Mouse (Mus musculus): ENCODE measurements around the gene Rsrc1.
"Not testable (repeated sequence)": the region's sequence is repeated elsewhere in the genome, so short reads cannot be mapped to it uniquely, and the experiment has no call there.

Rsrc1 gene

DNA sequence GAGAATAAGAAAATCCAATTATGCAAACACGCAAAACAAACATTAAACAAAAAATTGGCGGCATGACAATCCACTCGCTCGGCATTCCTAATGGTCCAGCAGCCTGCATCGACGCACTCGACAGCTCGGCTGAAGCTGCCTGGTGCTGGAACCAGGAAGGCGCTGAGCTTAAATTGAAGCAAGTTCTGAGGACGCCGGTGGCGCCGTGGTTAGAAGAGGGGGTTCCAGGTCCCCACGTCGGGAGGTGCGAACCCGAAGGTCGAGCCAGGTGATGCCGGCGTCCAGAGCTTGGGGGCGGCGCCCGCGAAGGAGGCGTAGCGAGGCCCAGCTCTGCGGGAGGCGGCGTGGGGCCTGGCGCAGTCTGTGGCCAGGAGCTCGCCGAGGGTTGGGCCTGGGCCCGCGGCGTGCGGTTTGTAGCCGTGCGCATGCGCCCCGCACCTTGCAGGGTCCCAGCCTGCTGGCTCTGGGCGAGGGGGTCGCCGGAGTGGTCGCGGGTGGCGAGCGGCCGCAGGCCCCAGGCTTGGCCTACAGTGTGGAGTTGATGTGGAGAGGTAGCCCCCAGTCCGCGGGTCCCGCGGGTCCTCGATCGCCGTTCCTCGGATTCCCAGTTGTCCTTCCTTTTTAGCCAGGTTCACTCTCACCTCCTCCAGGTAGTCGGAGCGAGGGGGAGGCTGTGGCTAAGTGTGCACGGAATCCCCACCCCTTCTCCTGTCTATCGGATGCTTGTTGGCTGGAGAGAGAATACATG is 4.5 kb downstream of the Rsrc1 start:
- DNase-seq = peak; percentile 96

DNA sequence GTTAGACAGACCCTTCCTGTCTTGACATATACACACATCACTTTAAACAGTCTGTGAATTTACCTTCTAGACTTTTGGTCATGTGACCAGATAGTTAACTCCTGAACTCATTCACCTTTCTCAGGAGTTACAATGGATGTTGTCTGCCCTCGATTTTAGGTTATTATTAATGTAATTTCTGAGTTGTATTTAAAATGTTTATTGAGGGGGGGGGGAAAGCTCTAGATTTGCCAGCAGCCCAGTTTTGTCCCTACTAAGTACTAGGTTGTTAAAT is 5.0 kb downstream of the Rsrc1 start:
- DNase-seq = no peak

DNA sequence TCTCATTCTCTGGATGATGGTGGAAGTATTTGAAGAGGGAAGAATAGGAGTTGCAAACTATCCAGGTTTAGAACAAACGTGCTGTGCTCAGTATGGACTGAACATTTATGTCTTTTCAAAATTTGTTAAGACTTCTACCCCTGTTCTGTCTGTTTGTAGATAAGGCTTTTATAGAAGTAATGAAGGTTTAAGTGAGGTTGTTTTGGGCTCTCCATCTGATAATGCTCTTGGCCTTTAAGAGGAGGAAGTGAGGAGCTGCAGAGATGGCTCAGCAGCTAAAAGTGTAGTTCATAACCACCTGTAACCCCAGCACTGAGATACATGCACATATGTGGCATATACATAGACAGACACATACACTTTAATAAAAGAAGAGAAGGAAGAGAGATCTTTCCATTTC is 15.6 kb downstream of the Rsrc1 start:
- DNase-seq = no peak

GRCm38 (mm10) chr3:67036387-67037062 is 55.3 kb downstream of the Rsrc1 start:
- DNase-seq = no peak

GRCm38 (mm10) chr3:67059755-67060154 is 78.6 kb downstream of the Rsrc1 start:
- DNase-seq = no peak

- DNase-seq = no peak
Measured at GRCm38 (mm10) chr3:67070575-67071488, 89.6 kb downstream of the Rsrc1 start.

DNA sequence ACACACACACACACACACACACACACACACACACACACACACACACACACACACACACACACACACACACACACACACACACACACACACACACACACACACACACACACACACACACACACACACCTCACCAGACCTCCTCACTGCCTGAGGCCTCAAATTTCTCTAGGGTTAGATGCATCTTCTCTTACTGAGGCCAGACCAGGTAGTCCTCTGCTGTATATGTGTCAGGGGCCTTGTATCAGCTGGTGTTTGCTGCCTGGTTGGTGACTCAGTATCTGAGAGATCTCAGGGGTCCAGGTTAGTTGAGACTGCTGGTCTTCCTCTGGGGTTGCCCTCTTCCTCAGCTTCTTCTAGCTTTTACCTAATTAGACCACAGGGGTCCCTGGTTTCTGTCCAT is 92.5 kb downstream of the Rsrc1 start:
- DNase-seq = not testable (repeated sequence)

DNA sequence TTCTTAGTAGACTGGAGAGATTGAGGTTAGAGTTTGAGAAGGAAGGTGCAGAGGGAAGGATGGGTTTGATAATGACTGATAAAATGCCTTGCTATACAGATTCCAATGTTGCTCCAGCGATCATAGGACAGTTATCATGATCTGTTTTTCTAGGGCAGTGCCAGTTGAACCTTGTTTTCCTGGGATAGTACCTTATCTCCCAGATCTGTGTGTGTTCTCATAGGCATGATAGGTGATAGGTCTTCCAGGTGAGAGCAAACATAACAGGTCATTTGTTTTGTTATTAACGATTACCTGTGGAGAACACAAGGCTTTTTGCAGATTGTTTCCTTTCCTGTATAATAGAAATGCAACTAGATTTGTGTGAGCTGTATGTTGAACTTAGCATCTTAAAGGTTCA is 94.3 kb downstream of the Rsrc1 start:
- DNase-seq = no peak

DNA sequence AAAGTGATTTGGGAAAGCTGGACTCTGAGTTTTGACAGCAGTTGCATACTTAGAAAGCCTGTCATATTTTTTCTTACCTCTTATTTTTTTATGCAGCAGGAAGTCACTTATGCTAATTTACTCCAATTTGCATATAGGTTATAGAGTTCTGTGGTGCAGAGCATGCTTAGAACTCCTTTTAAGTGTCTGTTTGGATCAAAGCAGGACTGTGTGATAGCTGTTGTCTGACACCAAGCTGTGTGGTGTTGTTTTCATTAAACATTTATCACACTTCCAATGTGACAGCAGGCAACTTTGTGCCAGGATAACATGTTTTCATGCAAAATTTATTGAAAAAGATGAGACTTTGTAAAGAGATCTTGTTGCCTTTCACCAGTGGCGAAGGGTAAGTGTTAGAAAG is 103.6 kb downstream of the Rsrc1 start:
- DNase-seq = no peak

DNA sequence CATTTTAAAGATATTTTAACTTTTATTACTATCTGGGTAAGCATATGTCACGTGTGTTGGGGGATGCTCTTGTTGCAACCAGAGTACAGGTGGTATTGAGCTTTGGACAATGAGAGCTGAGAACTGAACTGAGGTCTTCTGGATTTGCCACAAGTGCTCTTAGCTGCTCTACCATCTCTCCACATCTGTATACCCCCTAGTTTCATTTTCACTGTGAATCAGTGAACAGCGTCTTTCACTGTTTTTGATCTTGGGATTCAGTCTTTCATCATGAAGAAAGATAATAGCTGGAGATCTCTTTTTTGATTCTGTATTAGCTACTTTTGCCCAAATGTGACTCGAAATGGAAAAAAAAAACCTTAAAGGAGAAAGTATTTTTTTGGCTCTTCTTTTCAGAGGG is 127.2 kb downstream of the Rsrc1 start:
- DNase-seq = no peak

- DNase-seq = no peak
Measured at GRCm38 (mm10) chr3:67116317-67116716, 135.1 kb downstream of the Rsrc1 start.

GRCm38 (mm10) chr3:67132521-67132920 is 151.3 kb downstream of the Rsrc1 start:
- no peak for DNase-seq

DNA sequence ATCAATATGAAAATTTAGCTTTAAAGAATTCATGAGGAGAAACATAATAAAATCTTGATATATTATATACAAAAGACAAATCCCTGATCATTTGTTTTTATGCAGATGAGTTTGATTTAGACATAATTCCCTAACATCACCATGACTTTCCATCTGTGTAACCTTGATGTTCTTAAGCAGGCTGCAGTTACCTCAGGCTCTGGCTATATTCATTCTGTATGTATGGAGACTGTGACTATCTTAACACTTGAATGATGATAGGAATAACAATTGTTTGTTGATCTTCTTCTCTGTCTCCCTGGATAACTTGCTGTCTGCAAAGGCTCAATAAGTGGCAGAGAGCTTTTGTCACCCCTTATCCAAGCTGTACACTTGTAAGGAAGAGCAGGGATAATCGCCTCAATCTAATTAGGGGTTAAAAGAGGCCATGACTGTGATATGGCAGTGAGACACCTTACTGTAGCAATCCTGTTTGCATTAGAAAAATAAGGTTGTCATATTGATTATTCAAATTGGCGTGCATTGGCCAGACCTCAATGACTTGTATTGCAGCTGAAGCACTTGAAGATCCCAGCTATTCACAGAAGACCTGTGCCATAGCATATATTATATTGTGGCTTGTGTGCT is 154.7 kb downstream of the Rsrc1 start:
- no peak for DNase-seq

DNA sequence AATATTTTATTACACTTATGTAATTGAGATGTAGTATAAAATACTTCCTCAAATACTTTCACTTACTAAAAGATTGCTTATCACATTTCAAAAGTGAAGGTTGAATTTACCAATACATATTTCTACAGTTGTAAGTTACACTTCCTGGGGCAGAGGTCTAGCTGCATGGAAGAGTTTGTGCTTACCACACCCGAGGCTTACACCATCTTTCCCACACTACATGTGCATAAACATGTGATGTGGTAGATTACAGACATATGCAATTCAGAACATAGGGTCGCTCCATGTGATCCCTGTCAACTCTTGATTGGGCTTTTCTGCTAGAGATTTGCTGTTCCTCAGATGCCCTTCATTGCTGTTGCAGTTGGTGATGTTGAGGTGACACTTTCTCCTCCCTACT is 163.8 kb downstream of the Rsrc1 start:
- DNase-seq = no peak

DNA sequence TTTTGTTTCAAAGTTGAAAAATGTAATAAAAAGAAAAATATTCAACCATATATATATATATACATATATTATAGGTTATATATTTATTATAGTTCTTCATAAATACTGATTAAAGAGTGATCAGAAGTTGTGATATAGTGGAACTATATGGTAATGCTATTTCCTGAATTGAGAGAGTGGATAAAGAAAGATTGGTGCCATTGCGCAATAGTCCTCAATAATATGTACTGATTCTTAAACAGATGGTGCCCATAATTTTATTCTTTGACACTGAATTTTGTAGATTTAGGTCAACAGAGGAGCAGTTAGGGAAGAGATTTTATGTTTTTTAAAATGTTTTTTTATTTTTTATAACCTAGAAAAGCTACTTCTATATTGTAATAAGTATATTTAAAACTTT is 165.1 kb downstream of the Rsrc1 start:
- DNase-seq = no peak

GRCm38 (mm10) chr3:67147246-67147645 is 166.1 kb downstream of the Rsrc1 start:
- DNase-seq = no peak

GRCm38 (mm10) chr3:67197179-67197578 is 216.0 kb downstream of the Rsrc1 start:
- DNase-seq = no peak

DNA sequence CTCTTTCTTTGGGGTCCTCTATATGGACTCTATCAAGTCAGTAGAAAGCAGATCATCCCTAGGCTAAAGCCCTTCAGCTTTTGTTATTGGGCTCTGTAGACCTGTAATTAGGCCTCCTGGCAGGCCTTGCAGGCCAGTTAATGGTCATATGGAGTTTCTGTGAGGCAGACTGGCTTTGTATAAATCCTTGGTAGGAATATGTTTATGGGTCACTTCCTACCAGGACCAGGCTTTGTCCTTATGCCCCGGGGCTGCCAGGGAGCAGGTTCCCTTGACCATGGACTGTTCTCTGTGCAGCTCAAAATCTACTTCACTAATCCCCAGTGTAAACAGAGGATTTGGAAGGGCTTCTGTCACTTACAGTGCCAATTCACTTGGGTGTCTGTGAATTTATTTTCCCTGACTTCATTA is 231.9 kb downstream of the Rsrc1 start:
- DNase-seq = no peak

DNA sequence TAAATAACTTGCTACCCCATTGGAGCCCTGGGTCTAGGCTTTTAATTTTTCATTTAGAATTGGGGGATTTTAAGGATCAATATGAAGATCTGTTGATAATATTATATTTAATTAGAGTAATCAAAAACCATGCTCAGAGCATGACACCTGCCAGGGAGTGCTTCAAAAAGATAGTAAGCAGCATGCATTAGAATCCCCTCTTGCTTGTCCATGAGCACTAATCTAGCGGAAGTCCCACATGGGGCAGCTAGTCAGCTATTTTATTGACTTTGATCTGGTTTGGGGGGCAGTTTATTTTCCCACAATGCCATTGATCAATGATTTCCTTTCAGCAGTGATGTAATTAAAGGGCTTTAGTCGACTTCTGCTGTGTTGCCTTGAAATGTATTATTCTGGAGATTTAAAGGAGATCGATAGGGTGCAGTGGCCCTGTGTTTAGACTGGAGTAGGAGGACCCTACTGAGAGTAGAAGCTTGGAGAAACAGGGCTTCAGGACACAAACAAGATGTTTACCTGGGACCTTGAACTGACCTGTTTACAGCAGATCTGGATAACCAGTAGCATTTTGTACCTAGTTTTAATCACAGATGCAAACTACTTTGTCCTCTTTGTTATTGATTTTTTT is 251.5 kb downstream of the Rsrc1 start:
- no peak for DNase-seq

- DNase-seq = not testable (repeated sequence)
Measured at GRCm38 (mm10) chr3:67242451-67242850, 261.3 kb downstream of the Rsrc1 start.

GRCm38 (mm10) chr3:67267448-67267847 is 286.3 kb downstream of the Rsrc1 start:
- DNase-seq = no peak

- no peak for DNase-seq
Measured at GRCm38 (mm10) chr3:67279781-67280180, 298.6 kb downstream of the Rsrc1 start.

GRCm38 (mm10) chr3:67280247-67280646 is 299.1 kb downstream of the Rsrc1 start:
- DNase-seq = no peak

Measured in heart, adult 11 months (tissue).